Mouse (Mus musculus) forebrain, postnatal 0 days (tissue): ENCODE results near the gene Eif3i. TPM values are rescaled to one million over a fixed set of nuclear protein-coding genes. Genes with fewer than 3 reads are reported as not detected.

Experiments
- ATAC-seq: fragments of 200-750 bp; cut with Nextera tagmentation; 2 replicates; pipeline ENCODE4 v1.8.0; 2017; ENCODE audit warnings: mild to moderate bottlenecking, moderate library complexity
- DNase-seq: peaks from one replicate; pipeline ENCODE4 v3.0.0-alpha.2; 2015
- H3K27ac ChIP-seq: fragments of 300-500 bp; sonication (generic); 2 replicates; pipeline ENCODE4 v1.5.1; 2014; ENCODE audit warnings: low read depth, mild to moderate bottlenecking, antibody characterized with exemption, low read length, moderate library complexity, mixed read lengths
- H3K27me3 ChIP-seq: fragments of 300-500 bp; sonication (generic); 2 replicates; pipeline ENCODE4 v1.6.1; 2014; ENCODE audit warnings: mild to moderate bottlenecking, low read length, mixed read lengths; ENCODE audit not compliant: insufficient read depth
- H3K36me3 ChIP-seq: fragments of 300-500 bp; sonication (generic); 2 replicates; pipeline ENCODE4 v1.6.1; 2014; ENCODE audit warnings: mild to moderate bottlenecking, moderate library complexity; ENCODE audit not compliant: insufficient read depth
- H3K4me1 ChIP-seq: fragments of 300-500 bp; sonication (generic); 2 replicates; pipeline ENCODE4 v1.6.1; 2014; ENCODE audit warnings: antibody characterized with exemption; ENCODE audit not compliant: insufficient read depth
- H3K4me2 ChIP-seq: fragments of 300-500 bp; sonication (generic); 2 replicates; pipeline ENCODE4 v1.6.1; 2014; ENCODE audit warnings: low read depth, mild to moderate bottlenecking, moderate library complexity
- H3K4me3 ChIP-seq: fragments of 300-500 bp; sonication (generic); 2 replicates; pipeline ENCODE4 v1.5.1; 2014; ENCODE audit warnings: low read depth, low read length, mixed read lengths
- H3K9ac ChIP-seq: fragments of 300-500 bp; sonication (generic); 2 replicates; pipeline ENCODE4 v1.6.1; 2014; ENCODE audit warnings: mild to moderate bottlenecking
- H3K9me3 ChIP-seq: fragments of 300-500 bp; sonication (generic); 2 replicates; pipeline ENCODE4 v1.6.1; 2016; ENCODE audit warnings: low read length
- CTCF ChIP-seq: sonication (generic); IDR thresholded peaks from 2 replicates; pipeline ENCODE4 v1.5.1; 2016; ENCODE audit warnings: antibody characterized with exemption, control low read depth, low read depth
- WGBS: fragments of 180-500 bp; shearing (Covaris S2); extraction: QIAGEN DNeasy Blood & Tissue Kit; methylation state at CpG from one replicate; pipeline ENCODE4 v1.1.7; 2014; 5-methylcytosine and 5-hydroxymethylcytosine counted together
- polyA plus RNA-seq: library from polyadenylated mRNA; unstranded; fragments of >200 nt; fragmentation: Nextera tagmentation; extraction: Ambion mirVana; gene quantifications from 2 replicates; pipeline ENCODE4 v1.2.1, GENCODE M21; 2015
- total RNA-seq: library from RNA; depleted of rRNA; stranded (reverse); fragments of >200 nt; gene quantifications from 2 replicates; pipeline ENCODE4 v1.2.3, GENCODE M21; 2014; rRNA removed

The Eif3i gene
- total RNA-seq (255 and 301 TPM in 2 replicates), polyA plus RNA-seq (226 and 261 TPM in 2 replicates)

GRCm38 (mm10) chr4:129600233-129601158 lies at the start of gene Eif3i, which contains the start of gene Tmem234:
TSS of gene Eif3i (minus strand) at chr4:129600648.
TSS of gene Tmem234 (plus strand) at chr4:129600668.
- Histone ChIP-seq H3K27me3 (no peaks in the 10 kb centered on the region), H3K27ac (peak within 1 kb of the TSS; percentile 77), H3K4me2 (peak within 1 kb of the TSS; percentile 79), H3K9ac (peak within 1 kb of the TSS; percentile 86), H3K4me1 (peaks cover 15% of the 10 kb centered on the region; the same call in 1 of the 2 replicates), H3K36me3 (peaks cover 26% of the 10 kb centered on the region), H3K9me3 (no peaks in the 10 kb centered on the region), H3K4me3 (peak within 1 kb of the TSS; percentile 77)
- DNase-seq (peak; percentile 89), ATAC-seq (peak; percentile 99)
- peak; percentile 43 for TF ChIP-seq CTCF
- WGBS = 2% methylated on average over 73 of the region's 74 CpGs

DNA sequence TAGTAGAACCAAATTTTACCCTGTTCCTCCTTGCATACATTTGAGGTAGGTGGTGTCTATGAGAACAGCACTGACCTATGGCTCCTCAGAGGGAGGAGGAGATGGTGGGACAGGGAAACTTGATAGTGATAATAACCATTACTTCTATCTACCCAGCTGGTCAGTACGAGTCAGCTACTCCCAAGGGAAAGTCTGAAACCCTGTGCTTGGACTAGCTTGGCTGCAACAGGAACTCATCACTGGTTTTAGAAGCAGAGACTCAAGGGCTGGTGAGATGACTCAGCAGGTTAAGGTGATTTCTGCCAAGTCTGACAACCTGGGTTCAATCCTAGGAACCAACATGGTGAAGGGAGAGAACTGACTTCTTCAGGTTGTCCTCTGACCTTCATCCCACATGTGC lies 48.2 kb upstream of the Eif3i start:
- ATAC-seq (no peak), DNase-seq (no peak)
- no peak for TF ChIP-seq CTCF
- Histone ChIP-seq H3K36me3 (peaks cover 76% of the 10 kb centered on the region), H3K9me3 (no peaks in the 10 kb centered on the region), H3K4me3 (no peak overlapping the region), H3K27me3 (no peaks in the 10 kb centered on the region), H3K9ac (no peak overlapping the region), H3K27ac (no peak overlapping the region), H3K4me2 (no peak overlapping the region), H3K4me1 (no peaks in the 10 kb centered on the region)
- WGBS = 91% methylated on average over 1 of the region's 1 CpGs

DNA sequence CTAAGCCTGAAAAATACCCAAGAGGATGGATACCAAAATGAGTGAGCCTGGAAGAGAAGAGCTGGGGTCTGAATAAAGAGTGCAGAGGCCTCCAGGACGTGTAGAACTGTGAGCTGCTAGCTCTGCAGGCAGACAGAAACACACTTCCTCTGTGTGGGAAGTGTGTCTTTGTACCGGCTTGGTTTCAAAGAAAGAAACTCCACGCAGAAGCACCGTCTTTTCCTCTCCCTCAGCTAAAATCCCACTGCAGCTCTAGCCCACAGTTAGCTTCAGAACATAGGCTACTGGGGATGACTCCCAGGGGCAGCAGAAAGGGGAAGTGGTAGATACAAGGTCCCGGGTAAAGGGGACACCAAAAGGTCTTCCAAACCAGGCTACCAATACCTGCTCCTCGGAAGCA lies 44.8 kb upstream of the Eif3i start:
- Histone ChIP-seq H3K4me3 (no peak overlapping the region), H3K4me2 (no peak overlapping the region), H3K27me3 (no peaks in the 10 kb centered on the region), H3K9ac (no peak overlapping the region), H3K4me1 (no peaks in the 10 kb centered on the region), H3K36me3 (peaks cover 49% of the 10 kb centered on the region), H3K9me3 (no peaks in the 10 kb centered on the region), H3K27ac (no peak overlapping the region)
- DNase-seq (no peak), ATAC-seq (no peak)
- no peak for TF ChIP-seq CTCF
- 94% methylated on average over 6 of the region's 6 CpGs for WGBS

GRCm38 (mm10) chr4:129641756-129642155 lies 41.3 kb upstream of the Eif3i start:
- 28% methylated on average over 5 of the region's 5 CpGs for WGBS
- peak overlapping the region; percentile 72; the same call in 1 of the 2 replicates for H3K4me2 ChIP-seq
- H3K27ac ChIP-seq = no peak overlapping the region
- H3K36me3 ChIP-seq = peaks cover 32% of the 10 kb centered on the region
- no peak for TF ChIP-seq CTCF
- ATAC-seq = no peak
- H3K4me1 ChIP-seq = peaks cover 7% of the 10 kb centered on the region; the same call in 1 of the 2 replicates
- no peaks in the 10 kb centered on the region for H3K9me3 ChIP-seq
- no peaks in the 10 kb centered on the region for H3K27me3 ChIP-seq
- H3K9ac ChIP-seq = no peak overlapping the region
- H3K4me3 ChIP-seq = no peak overlapping the region; the same call in 1 of the 2 replicates
- DNase-seq = peak; percentile 23

GRCm38 (mm10) chr4:129640638-129641467 lies 40.4 kb upstream of the Eif3i start, which contains the start of gene Txlna:
TSS of gene Txlna (minus strand) at chr4:129641065.
- Histone ChIP-seq H3K4me2 (peak within 1 kb of the TSS; percentile 72), H3K27ac (peak within 1 kb of the TSS; percentile 89), H3K4me1 (peaks cover 7% of the 10 kb centered on the region; the same call in 1 of the 2 replicates), H3K36me3 (peaks cover 37% of the 10 kb centered on the region), H3K9ac (peak within 1 kb of the TSS; percentile 69), H3K4me3 (peak within 1 kb of the TSS; percentile 53), H3K9me3 (no peaks in the 10 kb centered on the region), H3K27me3 (no peaks in the 10 kb centered on the region)
- peak; percentile 97 for ATAC-seq
- peak; percentile 100 for DNase-seq
- no peak for TF ChIP-seq CTCF
- under 1% methylated on average over 60 of the region's 60 CpGs for WGBS

- Histone ChIP-seq H3K27me3 (no peaks in the 10 kb centered on the region), H3K9ac (peak overlapping the region; percentile 69), H3K4me1 (peaks cover 7% of the 10 kb centered on the region; the same call in 1 of the 2 replicates), H3K27ac (peak overlapping the region; percentile 89), H3K4me2 (peak overlapping the region; percentile 72), H3K4me3 (peak overlapping the region; percentile 53), H3K9me3 (no peaks in the 10 kb centered on the region), H3K36me3 (peaks cover 34% of the 10 kb centered on the region)
- TF ChIP-seq CTCF = no peak
- DNase-seq (no peak), ATAC-seq (no peak)
- WGBS = 4% methylated on average over 17 of the region's 17 CpGs
Observed at GRCm38 (mm10) chr4:129640101-129640637, 39.7 kb upstream of the Eif3i start.
